Mouse (Mus musculus) CH12.LX (cell line): ENCODE measurements around the gene Glis3. TPM values are rescaled to one million over a fixed set of nuclear protein-coding genes. Genes with fewer than 3 reads are reported as not detected.

Experiments used
- DNase-seq: peaks from one replicate; pipeline ENCODE4 v3.0.0-alpha.2; 2013; ENCODE audit errors: extremely low read depth
- H3K27ac ChIP-seq: 2 replicates; pipeline ENCODE4 v1.5.1; 2012; ENCODE audit warnings: low read depth, mild to moderate bottlenecking, control low read depth, moderate library complexity; ENCODE audit not compliant: insufficient read depth
- H3K27me3 ChIP-seq: replicated peaks from 2 replicates; pipeline ENCODE3; 2012; ENCODE audit warnings: inconsistent platforms
- H3K36me3 ChIP-seq, 2 experiments: replicated peaks in 1 of 2; 2 replicates each; pipeline versions ENCODE3 to v1.6.1; 2012; ENCODE audit warnings: inconsistent platforms in 1 of 2, low read length in 1 of 2, mild to moderate bottlenecking in 1 of 2, mixed read lengths in 1 of 2, moderate library complexity in 1 of 2; ENCODE audit not compliant: control insufficient read depth in 1 of 2, insufficient read depth in 1 of 2
- H3K4me1 ChIP-seq, 2 experiments: 2 replicates each; pipeline ENCODE4 v1.6.1; 2012; ENCODE audit warnings: inconsistent platforms in 1 of 2, moderate library complexity in 1 of 2; ENCODE audit not compliant: insufficient read depth in 2 of 2, control insufficient read depth in 1 of 2
- H3K4me2 ChIP-seq: 2 replicates; pipeline ENCODE4 v1.6.1; 2012; ENCODE audit warnings: low read depth, mild to moderate bottlenecking, control low read depth; ENCODE audit not compliant: poor library complexity, insufficient read depth, severe bottlenecking
- H3K4me3 ChIP-seq, 3 experiments: fragments of 150-350 bp in 1 of 3; sonication (generic) in 1 of 3; replicated peaks in 1 of 3; 2 replicates each; pipeline versions ENCODE3 to v1.5.1; 2011 to 2012; ENCODE audit warnings: low read depth in 2 of 3, low read length in 2 of 3, mild to moderate bottlenecking in 2 of 3, moderate library complexity in 2 of 3, control low read depth in 1 of 3, improper control_type of control experiment in 1 of 3, inconsistent platforms in 1 of 3, mixed read lengths in 1 of 3; ENCODE audit not compliant: poor library complexity in 1 of 3
- H3K79me2 ChIP-seq: replicated peaks from 2 replicates; pipeline ENCODE4 v1.6.1; 2012; ENCODE audit warnings: mild to moderate bottlenecking, moderate library complexity; ENCODE audit not compliant: control insufficient read depth, poor library complexity, insufficient read depth, severe bottlenecking; ENCODE audit errors: extremely low read depth
- H3K9ac ChIP-seq: 2 replicates; pipeline ENCODE4 v1.6.1; 2012; ENCODE audit warnings: low read depth, mild to moderate bottlenecking, control low read depth, moderate library complexity; ENCODE audit not compliant: insufficient read depth
- H3K9me3 ChIP-seq: replicated peaks from 2 replicates; pipeline ENCODE3; 2012; ENCODE audit warnings: low read length, inconsistent platforms, mixed read lengths
- CHD1 ChIP-seq: IDR thresholded peaks from 2 replicates; pipeline ENCODE4 v1.6.1; 2012; ENCODE audit warnings: low read depth, low read length, improper control_type of control experiment, inconsistent platforms
- CTCF ChIP-seq, 2 experiments: IDR thresholded peaks in 1 of 2; conservative IDR thresholded peaks in 1 of 2; 2 replicates each; pipeline ENCODE4 v1.5.1; 2011 to 2012; ENCODE audit warnings: low read depth in 2 of 2, low read length in 2 of 2, improper control_type of control experiment in 1 of 2, inconsistent platforms in 1 of 2, mild to moderate bottlenecking in 1 of 2, moderate library complexity in 1 of 2
- E2F4 ChIP-seq: IDR thresholded peaks from 2 replicates; pipeline ENCODE4 v1.6.1; 2011; ENCODE audit warnings: low read depth, low read length, improper control_type of control experiment; ENCODE audit not compliant: insufficient replicate concordance
- ELF1 ChIP-seq: IDR thresholded peaks from 2 replicates; pipeline ENCODE4 v1.6.1; 2014; ENCODE audit warnings: low read depth, mild to moderate bottlenecking, inconsistent platforms, low read length, improper control_type of control experiment
- EP300 ChIP-seq: IDR thresholded peaks from 2 replicates; pipeline ENCODE4 v1.6.1; 2011; ENCODE audit warnings: low read length, improper control_type of control experiment
- GABPA ChIP-seq: IDR thresholded peaks from 2 replicates; pipeline ENCODE4 v1.6.1; 2012; ENCODE audit warnings: low read depth, low read length, improper control_type of control experiment, inconsistent platforms; ENCODE audit not compliant: insufficient replicate concordance
- HCFC1 ChIP-seq: IDR thresholded peaks from 2 replicates; pipeline ENCODE4 v1.6.1; 2012; ENCODE audit warnings: low read depth, mild to moderate bottlenecking, inconsistent platforms, low read length, improper control_type of control experiment
- IRF4 ChIP-seq: IDR thresholded peaks from 2 replicates; pipeline ENCODE4 v1.6.1; 2014; ENCODE audit warnings: low read depth, mild to moderate bottlenecking, inconsistent platforms, low read length, improper control_type of control experiment
- JUN ChIP-seq: IDR thresholded peaks from 2 replicates; pipeline ENCODE4 v1.6.1; 2011; ENCODE audit warnings: low read depth, mild to moderate bottlenecking, low read length, improper control_type of control experiment, moderate library complexity; ENCODE audit not compliant: insufficient read depth
- JUND ChIP-seq: conservative IDR thresholded peaks from 2 replicates; pipeline ENCODE4 v1.6.1; 2011; ENCODE audit warnings: low read depth, low read length, improper control_type of control experiment
- MAFK ChIP-seq: IDR thresholded peaks from 2 replicates; pipeline ENCODE4 v1.6.1; 2011; ENCODE audit warnings: low read length, improper control_type of control experiment; ENCODE audit not compliant: insufficient replicate concordance
- MAX ChIP-seq: IDR thresholded peaks from 2 replicates; pipeline ENCODE4 v1.6.1; 2011; ENCODE audit warnings: low read length, improper control_type of control experiment
- MAZ ChIP-seq: IDR thresholded peaks from 2 replicates; pipeline ENCODE4 v1.6.1; 2012; ENCODE audit warnings: low read depth, mild to moderate bottlenecking, inconsistent platforms, low read length, improper control_type of control experiment, moderate library complexity
- MEF2A ChIP-seq: IDR thresholded peaks from 2 replicates; pipeline ENCODE4 v1.6.1; 2014; ENCODE audit warnings: low read depth, mild to moderate bottlenecking, inconsistent platforms, low read length, improper control_type of control experiment, borderline replicate concordance
- MYC ChIP-seq: IDR thresholded peaks from 2 replicates; pipeline ENCODE4 v1.6.1; 2011; ENCODE audit warnings: low read depth, mild to moderate bottlenecking, improper control_type of control experiment, low read length
- NELFE ChIP-seq: IDR thresholded peaks from 2 replicates; pipeline ENCODE4 v1.6.1; 2011; ENCODE audit warnings: low read depth, low read length, improper control_type of control experiment
- POLR2A ChIP-seq: IDR thresholded peaks from 2 replicates; pipeline ENCODE4 v1.6.1; 2011; ENCODE audit warnings: low read depth, mild to moderate bottlenecking, improper control_type of control experiment, low read length
- POLR2AphosphoS2 ChIP-seq: IDR thresholded peaks from 2 replicates; pipeline ENCODE4 v1.6.1; 2011; ENCODE audit warnings: low read depth, low read length, improper control_type of control experiment
- RAD21 ChIP-seq: IDR thresholded peaks from 2 replicates; pipeline ENCODE4 v1.6.1; 2011; ENCODE audit warnings: low read depth, mild to moderate bottlenecking, low read length, improper control_type of control experiment, moderate library complexity
- SIN3A ChIP-seq: IDR thresholded peaks from 2 replicates; pipeline ENCODE4 v1.6.1; 2012; ENCODE audit warnings: low read length, improper control_type of control experiment, inconsistent platforms
- SMC3 ChIP-seq: IDR thresholded peaks from 2 replicates; pipeline ENCODE4 v1.6.1; 2011; ENCODE audit warnings: low read depth, low read length, improper control_type of control experiment
- TBP ChIP-seq: conservative IDR thresholded peaks from 2 replicates; pipeline ENCODE4 v1.6.1; 2011; ENCODE audit warnings: low read depth, low read length, improper control_type of control experiment
- TCF12 ChIP-seq: IDR thresholded peaks from 2 replicates; pipeline ENCODE4 v1.6.1; 2014; ENCODE audit warnings: low read depth, mild to moderate bottlenecking, inconsistent platforms, low read length, improper control_type of control experiment
- USF2 ChIP-seq: conservative IDR thresholded peaks from 2 replicates; pipeline ENCODE4 v1.6.1; 2011; ENCODE audit warnings: low read depth, low read length, improper control_type of control experiment
- ZKSCAN1 ChIP-seq: IDR thresholded peaks from 2 replicates; pipeline ENCODE4 v1.6.1; 2012; ENCODE audit warnings: low read depth, inconsistent platforms, low read length, improper control_type of control experiment, borderline replicate concordance
- ZMIZ1 ChIP-seq: IDR thresholded peaks from 2 replicates; pipeline ENCODE4 v1.6.1; 2012; ENCODE audit warnings: low read depth, mild to moderate bottlenecking, inconsistent platforms, low read length, improper control_type of control experiment
- ZNF384 ChIP-seq: IDR thresholded peaks from 2 replicates; pipeline ENCODE4 v1.6.1; 2012; ENCODE audit warnings: low read depth, low read length, improper control_type of control experiment, inconsistent platforms
- dilution Hi-C: fragments of 300-500 bp; cut with MboI; formaldehyde crosslinking; loops from 2 replicates; pipeline ENCODE4 v1.14.3; 2020; ENCODE audit warnings: low sequenced_read_pairs; ENCODE audit not compliant: extremely low pct_unique_long_range_greater_than_20kb, extremely low pct_ligation_motif_present
- in situ Hi-C: fragments of 300-500 bp; cut with MboI; formaldehyde crosslinking; loops from 3 replicates; pipeline ENCODE4 v1.14.3; 2019; ENCODE audit warnings: low sequenced_read_pairs, low pct_ligation_motif_present, low pct_unique_long_range_greater_than_20kb, mixed read lengths
- polyA plus RNA-seq: library from polyadenylated mRNA; unstranded; fragments of >175 nt; gene quantifications from 2 replicates; pipeline ENCODE4 v1.2.1, GENCODE M21; 2012; ENCODE audit warnings: low read depth; ENCODE audit not compliant: insufficient read length
- total RNA-seq, 2 experiments: library from RNA; depleted of rRNA; stranded (reverse); fragments of 300-350 nt in 1 of 2; fragments of >200 nt in 1 of 2; gene quantifications; 2 replicates each; pipeline ENCODE4 v1.2.3; 2012 to 2014

Gene Glis3
- total and polyA plus RNA-seq, 3 experiments, result not detected

GRCm38 (mm10) chr19:28576619-28577018, 103.3 kb downstream of the Glis3 start:
- in situ Hi-C loops, result no loop called here
- TF ChIP-seq JUND (no peak), CTCF (conservative IDR thresholded peaks at IDR 0.05 in 1 of 2, IDR thresholded peaks at IDR 0.05 in 1 of 2; ENCODE audit: low read depth in 2 of 2, low read length in 2 of 2) (no peak), CHD1 (no peak), EP300 (no peak), ELF1 (no peak), IRF4 (no peak), TCF12 (no peak), JUN (no peak), MEF2A (no peak), SIN3A (no peak), E2F4 (no peak), TBP (no peak), RAD21 (no peak), POLR2A (no peak), GABPA (no peak)
- no peaks in the 10 kb centered on the region for H3K36me3 ChIP-seq
- dilution Hi-C loops, result no loop called here
- no peak overlapping the region for H3K9ac ChIP-seq
- no peak overlapping the region for H3K27ac ChIP-seq
- H3K79me2 ChIP-seq, result no peaks in the 10 kb centered on the region
- H3K4me1 ChIP-seq, result no peaks in the 10 kb centered on the region
- no peaks in the 10 kb centered on the region for H3K9me3 ChIP-seq
- no peak overlapping the region for H3K4me3 ChIP-seq
- no peak for DNase-seq
- H3K27me3 ChIP-seq, result no peaks in the 10 kb centered on the region
- H3K4me2 ChIP-seq, result no peak overlapping the region

GRCm38 (mm10) chr19:28573641-28574040, 106.2 kb downstream of the Glis3 start:
- no peaks in the 10 kb centered on the region for H3K79me2 ChIP-seq
- H3K4me2 ChIP-seq, result no peak overlapping the region
- no peak for DNase-seq
- no peaks in the 10 kb centered on the region for H3K36me3 ChIP-seq
- no peak overlapping the region for H3K27ac ChIP-seq
- no peaks in the 10 kb centered on the region for H3K4me1 ChIP-seq
- in situ Hi-C loops, result no loop called here
- H3K9ac ChIP-seq, result no peak overlapping the region
- no peak overlapping the region for H3K4me3 ChIP-seq
- H3K27me3 ChIP-seq, result no peaks in the 10 kb centered on the region
- TF ChIP-seq JUND, result no peak
- TF ChIP-seq MYC, result no peak
- no peak for TF ChIP-seq NELFE
- H3K9me3 ChIP-seq, result no peaks in the 10 kb centered on the region
- dilution Hi-C loops, result no loop called here

- Histone ChIP-seq H3K27ac (no peak overlapping the region), H3K27me3 (no peaks in the 10 kb centered on the region), H3K4me1 (no peaks in the 10 kb centered on the region), H3K4me3 (no peak overlapping the region), H3K36me3 (no peaks in the 10 kb centered on the region), H3K79me2 (no peaks in the 10 kb centered on the region), H3K4me2 (no peak overlapping the region), H3K9ac (no peak overlapping the region), H3K9me3 (no peaks in the 10 kb centered on the region)
- in situ Hi-C loops, result no loop called here
- TF ChIP-seq SIN3A (no peak), ZKSCAN1 (no peak), HCFC1 (no peak), MYC (no peak), POLR2AphosphoS2 (no peak), MAX (no peak), USF2 (no peak), MAFK (no peak), NELFE (no peak), IRF4 (no peak), EP300 (no peak), TBP (no peak), ZMIZ1 (no peak), ZNF384 (no peak), GABPA (no peak), MAZ (no peak), SMC3 (no peak)
- dilution Hi-C loops, result no loop called here
- no peak for DNase-seq
Observed at GRCm38 (mm10) chr19:28569856-28570255, 110.0 kb downstream of the Glis3 start.
